Mouse (Mus musculus) liver, embryonic 14.5 days (tissue): Measurements from ENCODE around the gene Gm26558. TPM values are rescaled to one million over a fixed set of nuclear protein-coding genes. Genes with fewer than 3 reads are reported as not detected.

Experiments used
- ATAC-seq: fragments of 200-750 bp; cut with Nextera tagmentation; 2 replicates; pipeline ENCODE4 v1.8.0; 2017; ENCODE audit warnings: moderate number of reproducible peaks, mild to moderate bottlenecking, moderate library complexity; ENCODE audit not compliant: insufficient read depth
- DNase-seq, 3 experiments: peaks; one replicate each; pipeline ENCODE4 v3.0.0-alpha.2; 2012 to 2013; ENCODE audit warnings: low read depth in 3 of 3, low spot score in 3 of 3
- H3K27ac ChIP-seq: fragments of 300-500 bp; sonication (generic); 2 replicates; pipeline ENCODE4 v1.5.1; 2014; ENCODE audit warnings: moderate library complexity, mild to moderate bottlenecking, control low read depth, inconsistent platforms
- H3K27me3 ChIP-seq: fragments of 300-500 bp; sonication (generic); 2 replicates; pipeline ENCODE4 v1.6.1; 2014; ENCODE audit warnings: mild to moderate bottlenecking, low read length, moderate library complexity; ENCODE audit not compliant: control insufficient read depth, insufficient read depth
- H3K36me3 ChIP-seq: fragments of 300-500 bp; sonication (generic); replicated peaks from 2 replicates; pipeline ENCODE4 v1.6.1; 2014; ENCODE audit warnings: low read depth; ENCODE audit not compliant: control insufficient read depth, insufficient read depth
- H3K4me1 ChIP-seq, 2 experiments: fragments of 200-500 bp in 1 of 2; fragments of 300-500 bp in 1 of 2; sonication (generic) in 1 of 2; replicated peaks; 2 replicates each; pipeline ENCODE4 v1.6.1; 2012 to 2014; ENCODE audit warnings: antibody characterized with exemption in 1 of 2, inconsistent platforms in 1 of 2, low read length in 1 of 2; ENCODE audit not compliant: control insufficient read depth in 2 of 2, insufficient read depth in 2 of 2
- H3K4me2 ChIP-seq: fragments of 300-500 bp; sonication (generic); 2 replicates; pipeline ENCODE4 v1.6.1; 2014; ENCODE audit warnings: low read depth, mild to moderate bottlenecking, control low read depth, moderate library complexity
- H3K4me3 ChIP-seq, 2 experiments: fragments of 200-500 bp in 1 of 2; fragments of 300-500 bp in 1 of 2; sonication (generic) in 1 of 2; 2 replicates each; pipeline ENCODE4 v1.5.1; 2012 to 2014; ENCODE audit warnings: low read depth in 2 of 2, low read length in 2 of 2, mild to moderate bottlenecking in 2 of 2, control low read depth in 1 of 2, inconsistent platforms in 1 of 2, moderate library complexity in 1 of 2; ENCODE audit not compliant: insufficient read depth in 1 of 2
- H3K9ac ChIP-seq: fragments of 300-500 bp; sonication (generic); replicated peaks from 2 replicates; pipeline ENCODE4 v1.6.1; 2014; ENCODE audit warnings: mild to moderate bottlenecking, control low read depth, moderate library complexity
- H3K9me3 ChIP-seq: fragments of 300-500 bp; sonication (generic); 2 replicates; pipeline ENCODE4 v1.6.1; 2016; ENCODE audit warnings: low read length, mixed read lengths; ENCODE audit not compliant: control insufficient read depth
- CTCF ChIP-seq: IDR thresholded peaks from 2 replicates; pipeline ENCODE4 v1.5.1; 2016; ENCODE audit warnings: antibody characterized with exemption, low read depth, control low read depth
- EP300 ChIP-seq: IDR thresholded peaks from 2 replicates; pipeline ENCODE4 v1.6.1; 2016; ENCODE audit warnings: antibody characterized with exemption, low read depth
- WGBS: fragments of 180-500 bp; shearing (Covaris S2); extraction: QIAGEN DNeasy Blood & Tissue Kit; methylation state at CpG from one replicate; pipeline ENCODE4 v1.1.7; 2014; ENCODE audit not compliant: insufficient replicate concordance; 5-methylcytosine and 5-hydroxymethylcytosine counted together
- polyA plus RNA-seq, 2 experiments: library from polyadenylated mRNA; depleted of rRNA in 1 of 2; stranded (reverse) in 1 of 2; unstranded in 1 of 2; fragments of >200 nt; fragmentation: Nextera tagmentation in 1 of 2; extraction: Ambion mirVana in 1 of 2; gene quantifications; 2 replicates each; pipeline versions ENCODE4 v1.2.1 to v1.2.3; 2012 to 2014

Gene Gm26558
- polyA plus RNA-seq, 2 experiments = 0.09 to 1.2 TPM

DNA sequence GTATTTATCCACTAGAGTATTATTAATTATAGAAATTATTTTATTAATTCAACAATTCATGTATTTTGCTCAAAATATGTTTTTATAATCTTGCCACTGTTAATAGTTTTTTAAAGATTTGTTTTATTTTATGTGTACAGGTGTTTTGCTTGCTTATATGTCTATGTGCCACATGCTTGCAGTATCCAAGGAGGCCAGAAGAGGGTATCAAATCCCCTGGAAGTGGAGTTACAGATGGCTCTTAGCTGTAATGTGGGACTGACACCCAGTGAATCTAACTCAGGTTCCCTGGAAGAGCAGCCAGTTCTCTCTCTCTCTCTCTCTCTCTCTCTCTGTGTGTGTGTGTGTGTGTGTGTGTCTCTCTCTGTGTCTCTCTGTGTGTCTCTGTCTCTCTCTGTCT, 20.9 kb downstream of the Gm26558 start:
- no peaks in the 10 kb centered on the region for H3K9me3 ChIP-seq
- DNase-seq = no peak
- H3K4me3 ChIP-seq = no peak overlapping the region
- H3K4me1 ChIP-seq = no peaks in the 10 kb centered on the region
- no peak overlapping the region for H3K4me2 ChIP-seq
- H3K9ac ChIP-seq = no peak overlapping the region
- H3K36me3 ChIP-seq = no peaks in the 10 kb centered on the region
- no peaks in the 10 kb centered on the region for H3K27me3 ChIP-seq
- TF ChIP-seq CTCF (peak; percentile 4; the same call in 1 of the 2 replicates), EP300 (no peak)
- H3K27ac ChIP-seq = no peak overlapping the region
- no peak for ATAC-seq

DNA sequence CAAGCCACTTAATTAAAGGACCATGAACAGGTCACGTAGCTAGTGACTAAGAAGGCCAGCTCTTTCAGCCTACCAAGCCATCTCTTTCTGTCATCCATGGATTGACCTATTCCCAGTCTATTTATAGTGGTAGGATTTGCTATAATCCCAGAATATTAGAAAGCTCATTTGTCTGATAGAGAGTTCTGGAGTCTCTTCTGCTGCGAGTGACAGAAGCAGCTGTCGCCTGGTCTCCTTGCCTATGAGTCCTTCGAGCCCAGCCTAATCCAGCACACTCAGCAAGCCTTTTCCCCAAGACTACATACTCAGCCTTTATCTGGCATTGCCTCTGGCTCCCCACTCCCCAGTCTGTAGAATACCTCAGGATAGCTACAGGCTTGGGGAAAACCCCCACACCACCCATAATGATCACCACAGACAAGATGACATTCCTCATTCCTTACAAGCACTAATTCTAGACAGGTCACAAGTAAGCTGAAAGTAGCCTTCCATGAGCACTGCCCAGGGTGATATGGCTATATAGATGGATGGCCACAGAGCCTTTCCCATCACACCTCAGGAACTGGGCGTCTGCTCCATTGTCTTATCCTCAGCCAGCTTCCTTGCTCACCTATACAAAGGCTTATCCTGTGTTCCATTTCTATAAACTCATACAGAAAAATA, 27.7 kb downstream of the Gm26558 start:
- WGBS = 62% methylated on average over 5 of the region's 5 CpGs
- H3K27me3 ChIP-seq = no peaks in the 10 kb centered on the region
- H3K36me3 ChIP-seq = no peaks in the 10 kb centered on the region
- no peak for DNase-seq
- H3K27ac ChIP-seq = no peak overlapping the region
- H3K4me3 ChIP-seq = no peak overlapping the region
- no peak overlapping the region for H3K9ac ChIP-seq
- no peaks in the 10 kb centered on the region for H3K9me3 ChIP-seq
- H3K4me2 ChIP-seq = no peak overlapping the region
- no peak for ATAC-seq
- no peak for TF ChIP-seq EP300
- no peak for TF ChIP-seq CTCF
- no peaks in the 10 kb centered on the region for H3K4me1 ChIP-seq

GRCm38 (mm10) chr2:70632412-70632811, 29.5 kb downstream of the Gm26558 start:
- Histone ChIP-seq H3K4me2 (no peak overlapping the region), H3K4me3 (no peak overlapping the region), H3K27ac (no peak overlapping the region), H3K4me1 (no peaks in the 10 kb centered on the region), H3K27me3 (no peaks in the 10 kb centered on the region), H3K9ac (no peak overlapping the region), H3K9me3 (no peaks in the 10 kb centered on the region), H3K36me3 (no peaks in the 10 kb centered on the region)
- WGBS = 52% methylated on average over 1 of the region's 1 CpGs
- DNase-seq (no peak), ATAC-seq (no peak)
- no peak for TF ChIP-seq EP300
- TF ChIP-seq CTCF = no peak

- H3K4me2 ChIP-seq = no peak overlapping the region
- H3K36me3 ChIP-seq = no peaks in the 10 kb centered on the region
- 60% methylated on average over 1 of the region's 1 CpGs for WGBS
- H3K4me1 ChIP-seq = no peaks in the 10 kb centered on the region
- no peak overlapping the region for H3K9ac ChIP-seq
- no peak for ATAC-seq
- no peaks in the 10 kb centered on the region for H3K27me3 ChIP-seq
- H3K4me3 ChIP-seq = no peak overlapping the region
- DNase-seq = no peak
- no peaks in the 10 kb centered on the region for H3K9me3 ChIP-seq
- H3K27ac ChIP-seq = no peak overlapping the region
- TF ChIP-seq CTCF (no peak), EP300 (no peak)
These were observed 30.6 kb downstream of the Gm26558 start for GRCm38 (mm10) chr2:70631321-70631720.

- Histone ChIP-seq H3K4me2 (no peak overlapping the region), H3K27me3 (no peaks in the 10 kb centered on the region), H3K36me3 (no peaks in the 10 kb centered on the region), H3K27ac (no peak overlapping the region), H3K9ac (no peak overlapping the region), H3K4me3 (no peak overlapping the region), H3K9me3 (no peaks in the 10 kb centered on the region), H3K4me1 (no peaks in the 10 kb centered on the region)
- no peak for ATAC-seq
- DNase-seq = no peak
- 43% methylated on average over 3 of the region's 3 CpGs for WGBS
- no peak for TF ChIP-seq EP300
- no peak for TF ChIP-seq CTCF
These were observed 32.0 kb downstream of the Gm26558 start for GRCm38 (mm10) chr2:70629921-70630320.
